Mouse (Mus musculus): ENCODE results near the gene Rnft1. TPM values are rescaled to one million over a fixed set of nuclear protein-coding genes. Genes with fewer than 3 reads are reported as not detected.

Gene Rnft1
- 34.9 and 41.3 TPM in 2 replicates for total RNA-seq (2012; rRNA removed)
- total RNA-seq (2014; rRNA removed) = 49.2 and 53.0 TPM in 2 replicates
- polyA plus RNA-seq (2012; ENCODE audit: insufficient read length, low read depth) = 43.2 and 49.7 TPM in 2 replicates

GRCm38 (mm10) chr11:86484101-86484868 lies at the start of gene Rnft1:
Rnft1 (plus strand) TSS chr11:86484657.
- Histone ChIP-seq H3K27ac (ENCODE audit: insufficient read depth, low read depth) (peak within 1 kb of the TSS; percentile 55), H3K36me3 (replicated peaks in 1 of 2; ENCODE audit: control insufficient read depth in 1 of 2, insufficient read depth in 1 of 2, low read length in 1 of 2) (peaks cover 0 to 16% of the 10 kb centered on the region in 2 experiments), H3K4me1 (ENCODE audit: control insufficient read depth in 1 of 2, insufficient read depth in 2 of 2) (peaks cover 0 to 11% of the 10 kb centered on the region in 2 experiments; a peak in 2 of 4 replicates), H3K4me2 (ENCODE audit: insufficient read depth, low read depth, poor library complexity, severe bottlenecking) (peak within 1 kb of the TSS; percentile 94), H3K79me2 (replicated peaks; ENCODE audit: control insufficient read depth, extremely low read depth, insufficient read depth, poor library complexity, severe bottlenecking) (0 out of 2 replicates have a peak, but pooled peaks cover 2% of the 10 kb centered on the region), H3K27me3 (replicated peaks) (peaks cover 3% of the 10 kb centered on the region), H3K9ac (ENCODE audit: insufficient read depth, low read depth) (peak within 1 kb of the TSS; percentile 84), H3K9me3 (replicated peaks; ENCODE audit: low read length) (no peaks in the 10 kb centered on the region), H3K4me3 (replicated peaks in 1 of 3; ENCODE audit: low read depth in 2 of 3, low read length in 2 of 3, poor library complexity in 1 of 3) (peak within 1 kb of the TSS; percentile 67 to 74 (median 70))
- in situ Hi-C loops (cut with MboI; ENCODE audit: low pct_ligation_motif_present, low pct_unique_long_range_greater_than_20kb, low sequenced_read_pairs) = no loop called here
- TF ChIP-seq E2F4 (IDR thresholded peaks at IDR 0.05; ENCODE audit: insufficient replicate concordance, low read depth, low read length) (no peak), SMC3 (IDR thresholded peaks at IDR 0.05; ENCODE audit: low read depth, low read length) (0 out of 2 replicates have a peak, but pooled peaks have one; percentile 3), KAT2A (IDR thresholded peaks at IDR 0.05; ENCODE audit: insufficient replicate concordance, low read length) (0 out of 2 replicates have a peak, but pooled peaks have one; percentile 61), POLR2A (IDR thresholded peaks at IDR 0.05; ENCODE audit: low read depth, low read length) (peak; percentile 93), NRF1 (IDR thresholded peaks at IDR 0.05; ENCODE audit: low read depth, low read length) (peak; percentile 67), MYC (IDR thresholded peaks at IDR 0.05; ENCODE audit: low read depth, low read length) (no peak), RAD21 (IDR thresholded peaks at IDR 0.05; ENCODE audit: low read depth, low read length) (no peak; the same call in 1 of the 2 replicates), JUN (IDR thresholded peaks at IDR 0.05; ENCODE audit: insufficient read depth, low read depth, low read length) (0 out of 2 replicates have a peak, but pooled peaks have one; percentile 4), SIN3A (IDR thresholded peaks at IDR 0.05; ENCODE audit: low read length) (peak; percentile 49), USF2 (conservative IDR thresholded peaks at IDR 0.05; ENCODE audit: low read depth, low read length) (no peak), GABPA (IDR thresholded peaks at IDR 0.05; ENCODE audit: insufficient replicate concordance, low read depth, low read length) (no peak), PAX5 (IDR thresholded peaks at IDR 0.05; ENCODE audit: low read length) (no peak), NELFE (IDR thresholded peaks at IDR 0.05; ENCODE audit: low read depth, low read length) (peak; percentile 88), IRF4 (IDR thresholded peaks at IDR 0.05; ENCODE audit: low read depth, low read length) (peak; percentile 15), ELF1 (IDR thresholded peaks at IDR 0.05; ENCODE audit: low read depth, low read length) (peak; percentile 61), ZNF384 (IDR thresholded peaks at IDR 0.05; ENCODE audit: low read depth, low read length) (peak; percentile 16; the same call in 1 of the 2 replicates), POLR2AphosphoS2 (IDR thresholded peaks at IDR 0.05; ENCODE audit: low read depth, low read length) (peak; percentile 83), MXI1 (IDR thresholded peaks at IDR 0.05; ENCODE audit: low read depth, low read length) (peak; percentile 77), TCF12 (IDR thresholded peaks at IDR 0.05; ENCODE audit: low read depth, low read length) (peak; percentile 66), CHD1 (IDR thresholded peaks at IDR 0.05; ENCODE audit: low read depth, low read length) (peak; percentile 20; the same call in 1 of the 2 replicates), CTCF (conservative IDR thresholded peaks at IDR 0.05 in 1 of 2, IDR thresholded peaks at IDR 0.05 in 1 of 2; ENCODE audit: low read depth in 2 of 2, low read length in 2 of 2) (peak in 1 of 2 experiments; percentile 40; a peak in 2 of 4 replicates), BHLHE40 (IDR thresholded peaks at IDR 0.05; ENCODE audit: low read depth, low read length) (peak; percentile 77), ETS1 (conservative IDR thresholded peaks at IDR 0.05; ENCODE audit: low read depth, low read length) (0 out of 2 replicates have a peak, but pooled peaks have one; percentile 13), ZMIZ1 (IDR thresholded peaks at IDR 0.05; ENCODE audit: low read depth, low read length) (peak; percentile 72), CHD2 (IDR thresholded peaks at IDR 0.05; ENCODE audit: low read length) (no peak), HCFC1 (IDR thresholded peaks at IDR 0.05; ENCODE audit: low read depth, low read length) (peak; percentile 43; the same call in 1 of the 2 replicates), TBP (conservative IDR thresholded peaks at IDR 0.05; ENCODE audit: low read depth, low read length) (0 out of 2 replicates have a peak, but pooled peaks have one; percentile 50), ZKSCAN1 (IDR thresholded peaks at IDR 0.05; ENCODE audit: borderline replicate concordance, low read depth, low read length) (no peak)
- dilution Hi-C loops (cut with MboI; ENCODE audit: extremely low pct_ligation_motif_present, extremely low pct_unique_long_range_greater_than_20kb, low sequenced_read_pairs) = no loop called here
- DNase-seq (ENCODE audit: extremely low read depth) = peak; percentile 100
